Mouse (Mus musculus) heart, adult 11 months (tissue): ENCODE results near the gene Pacrg.
A peak's percentile ranks its signal among the peaks of the same experiment; 100 is the strongest.

Experiments
- DNase-seq: peaks from one replicate; pipeline ENCODE4 v3.0.0; 2022

The Pacrg gene

DNA sequence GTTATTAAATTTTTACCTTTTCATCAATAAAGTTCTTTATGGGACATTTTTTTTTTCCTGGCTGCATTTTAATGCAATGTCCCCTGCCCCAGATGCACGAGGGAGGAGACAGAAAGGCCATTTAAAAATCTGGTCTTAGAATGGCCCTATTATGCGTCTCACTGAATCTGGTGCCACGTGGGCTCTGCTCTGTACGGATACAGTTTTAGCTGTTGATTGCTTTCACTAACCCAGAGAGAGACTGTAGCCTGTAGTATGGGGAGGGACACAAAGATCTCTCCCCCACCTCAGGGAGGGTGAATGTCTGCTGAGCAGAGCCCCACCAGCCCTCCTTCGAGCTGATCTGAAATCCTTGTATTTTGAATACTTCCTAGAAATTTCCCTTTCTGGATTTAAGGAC is 441.2 kb downstream of the Pacrg start:
- peak; percentile 68 for DNase-seq

DNA sequence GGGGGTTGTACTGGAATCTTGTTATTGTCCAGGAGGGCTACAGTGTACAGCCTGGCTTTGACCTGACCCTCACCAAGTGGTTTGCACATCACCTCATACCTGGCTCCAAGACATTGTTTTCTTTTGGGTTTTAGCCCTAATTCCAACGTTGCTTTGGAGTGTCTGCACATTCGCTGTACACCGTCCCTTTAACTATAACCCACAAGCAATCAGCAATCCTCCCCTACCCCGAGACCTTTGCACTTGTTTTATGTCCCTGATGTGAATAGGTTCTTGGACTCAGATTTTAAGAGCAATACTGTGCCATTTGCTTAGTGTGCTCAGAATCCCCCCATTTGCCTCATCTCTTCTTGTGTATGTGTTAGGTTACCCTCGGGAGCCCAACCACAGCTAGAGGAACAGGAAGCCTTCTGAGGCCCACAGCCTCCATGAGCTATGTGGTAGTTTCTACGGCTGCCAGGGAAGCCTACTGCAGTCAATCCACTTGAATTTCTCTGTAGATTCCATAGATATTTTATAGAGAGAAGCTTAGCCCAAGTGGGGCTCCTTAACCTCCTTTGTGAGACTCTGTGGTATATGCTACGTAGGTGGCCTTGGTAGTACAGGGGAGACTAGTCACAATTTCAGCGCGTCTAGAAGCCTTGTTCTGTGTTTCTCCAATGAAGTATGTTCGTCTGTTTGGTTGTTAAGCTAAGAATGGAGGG is 442.0 kb downstream of the Pacrg start:
- peak; percentile 72 for DNase-seq

DNA sequence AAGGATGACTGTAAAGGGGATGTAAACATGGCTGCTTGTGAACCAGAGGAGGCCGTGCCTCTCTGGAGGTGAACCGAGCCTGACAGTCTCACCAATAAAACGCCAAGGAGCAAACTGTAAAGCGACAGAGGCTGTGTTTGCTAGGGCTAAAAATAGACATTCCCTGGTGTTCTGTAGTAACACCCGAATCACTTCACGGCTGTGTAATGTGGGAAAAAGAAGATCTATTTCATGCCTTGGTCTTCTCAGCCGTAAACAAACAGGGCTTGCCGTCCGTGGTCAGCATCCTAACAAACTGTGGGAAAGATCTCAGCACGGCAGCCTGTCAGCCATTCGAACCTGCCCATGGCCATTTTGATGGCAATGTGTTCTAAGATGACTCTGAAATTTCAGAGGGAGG is 442.8 kb downstream of the Pacrg start:
- no peak for DNase-seq

DNA sequence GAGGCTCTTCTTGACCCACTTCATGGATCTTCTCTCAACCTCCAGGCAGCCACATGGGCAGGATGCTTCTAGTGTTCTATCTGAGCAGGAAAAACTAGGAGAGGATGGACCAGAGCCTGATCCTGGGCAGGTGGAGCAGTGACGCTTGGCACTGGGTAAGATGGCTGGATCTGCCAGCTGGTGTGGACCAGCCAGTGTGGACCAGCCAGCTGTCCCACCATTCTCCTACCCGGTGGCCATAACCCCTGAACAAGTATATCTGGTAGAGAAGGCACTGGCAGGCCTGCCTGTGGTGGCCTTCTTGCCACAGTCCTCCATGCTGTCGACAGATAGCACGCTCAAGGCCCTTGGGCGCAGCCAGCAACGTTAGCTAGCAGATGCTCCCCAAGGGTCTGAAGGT is 443.2 kb downstream of the Pacrg start:
- DNase-seq: no peak

DNA sequence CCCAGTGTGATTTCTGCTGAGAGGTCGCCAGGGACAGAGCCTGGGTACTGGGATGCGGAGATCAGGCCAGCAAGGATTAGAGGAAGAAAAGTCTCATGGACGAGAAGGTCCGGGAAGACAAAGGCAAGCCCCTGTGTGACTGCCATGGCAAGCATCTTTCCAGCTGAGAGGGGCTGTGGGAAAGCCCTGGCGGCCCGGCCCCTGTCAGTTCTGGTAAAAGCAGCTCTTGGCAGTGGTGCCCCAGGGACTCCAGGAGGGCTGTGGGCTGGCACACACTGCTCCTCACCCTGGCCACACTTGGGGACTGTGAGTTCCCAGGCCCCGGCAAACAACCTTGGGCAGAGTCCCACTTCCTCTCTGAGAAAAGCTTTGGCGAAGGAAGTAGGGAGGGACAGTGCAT is 445.3 kb downstream of the Pacrg start:
- DNase-seq: peak; percentile 95

DNA sequence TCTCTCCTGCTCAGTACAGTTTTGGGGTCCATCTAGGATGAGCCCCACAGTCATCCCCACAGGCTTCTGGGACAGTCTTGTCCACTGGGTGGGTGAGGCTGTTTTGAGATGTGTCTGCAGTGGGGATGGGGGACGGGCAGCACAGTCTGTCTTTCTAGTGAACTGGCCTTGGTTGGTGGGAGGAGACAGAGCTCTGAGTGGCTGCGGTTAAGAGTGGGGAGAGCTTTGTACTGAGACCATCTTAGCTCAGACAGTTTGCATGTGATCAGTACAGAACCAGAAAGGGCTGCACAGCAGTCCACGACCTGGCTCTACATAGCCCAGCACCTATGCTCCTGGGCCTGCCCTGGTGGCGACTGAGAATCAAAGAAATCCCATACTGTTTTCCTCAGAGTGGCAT is 446.3 kb downstream of the Pacrg start:
- no peak for DNase-seq

DNA sequence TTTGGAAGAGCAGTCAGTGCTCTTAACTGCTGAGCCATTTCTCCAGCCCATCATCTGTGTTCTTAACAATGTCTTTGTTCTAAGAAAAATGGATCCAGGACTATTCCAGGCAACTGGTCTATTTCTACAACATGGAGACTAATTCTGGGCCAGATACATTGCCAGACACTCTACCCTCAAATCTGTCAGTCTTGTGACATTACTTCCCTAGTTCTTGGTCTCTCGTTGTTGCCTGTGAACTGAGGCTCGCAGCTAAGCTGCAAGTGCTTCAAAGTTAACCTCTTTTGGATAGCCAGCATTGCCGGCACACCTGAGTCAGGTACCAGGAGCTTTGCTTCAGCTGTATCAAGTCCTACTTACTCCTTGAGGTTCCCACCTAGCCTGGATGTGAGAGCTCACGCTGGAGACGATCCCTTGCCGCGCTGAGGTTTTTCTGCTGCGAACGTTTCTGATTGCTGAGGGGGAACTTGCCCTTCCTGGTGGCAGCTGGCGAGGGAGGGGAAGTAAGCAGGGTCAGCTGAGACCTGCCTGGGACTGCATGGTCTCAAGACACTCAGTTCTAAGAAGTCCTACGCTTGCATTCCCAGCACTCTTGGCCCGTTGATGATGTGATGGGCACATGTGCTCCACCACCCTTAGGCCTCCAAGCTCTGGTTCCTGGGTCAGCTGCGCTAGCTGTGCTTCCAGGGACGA is 447.6 kb downstream of the Pacrg start:
- peak; percentile 98 for DNase-seq

DNA sequence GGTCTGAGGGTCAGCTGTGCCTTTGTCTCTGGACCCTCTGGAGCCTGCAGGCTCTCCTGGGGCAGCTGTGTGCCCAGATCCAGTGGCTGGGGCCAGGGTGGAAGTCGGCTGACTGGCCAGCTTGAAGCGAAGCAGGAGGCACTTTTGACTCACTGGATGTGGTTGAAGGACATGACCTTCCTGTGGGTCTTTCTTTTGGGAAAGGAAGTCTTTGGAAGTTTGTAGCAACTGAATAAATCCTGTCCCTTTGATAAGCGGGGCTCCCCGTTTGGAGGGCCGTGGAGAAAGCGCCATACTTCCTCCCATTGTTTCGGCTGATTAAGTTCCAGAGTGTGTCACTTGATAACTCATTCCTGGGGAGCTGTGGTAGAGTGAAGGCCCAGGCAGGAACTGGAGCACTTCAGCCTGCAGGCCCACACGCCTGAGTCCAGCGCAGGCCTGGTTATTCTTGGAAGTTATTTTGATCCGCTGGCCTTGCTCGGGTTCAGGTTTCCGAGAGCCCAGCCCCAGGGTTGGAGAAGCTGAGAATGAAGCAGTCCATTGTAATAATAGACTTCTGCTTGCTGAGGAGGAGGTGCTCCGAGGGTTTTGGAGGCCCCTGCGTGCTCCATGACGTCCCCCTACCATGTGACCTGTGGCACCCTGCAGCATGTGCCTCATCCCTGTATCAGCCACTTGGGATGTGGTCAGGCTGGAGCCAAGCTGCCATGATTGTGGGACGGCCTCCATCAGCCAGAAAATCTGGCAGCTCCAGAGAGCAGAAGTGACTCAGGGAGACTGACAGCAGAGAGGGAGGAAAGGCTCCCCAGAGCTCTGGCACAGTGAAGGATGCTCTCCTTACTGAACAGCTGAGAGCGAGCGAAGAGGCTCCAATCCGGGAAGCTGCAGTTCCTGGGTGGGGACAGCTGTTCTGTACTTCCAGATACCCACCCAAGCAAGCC is 449.6 kb downstream of the Pacrg start:
- peak; percentile 99 for DNase-seq

DNA sequence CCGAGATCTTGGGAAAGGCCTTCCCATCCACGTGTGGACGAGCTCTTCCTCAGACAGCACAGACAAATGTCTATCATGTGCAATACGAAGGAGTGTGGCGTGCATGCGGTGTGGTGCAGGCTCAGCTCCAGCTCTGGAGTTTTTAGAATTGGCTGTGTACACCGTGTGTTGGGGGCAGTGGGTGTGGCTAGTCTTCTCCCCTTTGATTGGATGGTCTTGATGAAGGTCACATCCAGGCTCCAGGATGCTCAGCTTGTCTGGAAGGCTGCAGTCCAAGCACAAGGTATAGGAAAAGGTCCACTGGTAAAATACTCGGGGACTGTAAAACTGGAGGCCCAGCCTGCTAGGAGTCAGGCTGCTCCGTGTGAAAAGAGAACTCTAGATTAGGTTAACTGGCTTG is 450.4 kb downstream of the Pacrg start:
- peak; percentile 96 for DNase-seq

DNA sequence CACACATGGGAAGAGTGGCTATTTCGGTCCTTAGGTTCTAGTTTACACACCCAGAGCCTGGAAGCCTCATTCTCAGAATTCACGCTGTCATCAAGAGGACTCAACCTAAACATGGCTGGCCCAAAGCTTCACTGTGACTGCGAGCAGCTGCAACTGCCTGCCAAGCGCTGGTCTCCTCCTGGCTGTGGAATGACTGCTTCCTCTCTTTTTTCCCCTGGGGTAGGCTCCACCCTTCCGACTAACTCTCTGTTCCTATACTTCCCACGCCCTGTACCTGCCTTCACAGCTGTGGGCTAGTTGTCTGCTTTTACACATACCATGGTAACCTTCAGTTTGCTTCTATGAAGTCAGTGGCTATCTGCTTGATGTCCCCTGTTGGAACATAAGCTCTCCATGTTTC is 453.6 kb downstream of the Pacrg start:
- peak; percentile 94 for DNase-seq

DNA sequence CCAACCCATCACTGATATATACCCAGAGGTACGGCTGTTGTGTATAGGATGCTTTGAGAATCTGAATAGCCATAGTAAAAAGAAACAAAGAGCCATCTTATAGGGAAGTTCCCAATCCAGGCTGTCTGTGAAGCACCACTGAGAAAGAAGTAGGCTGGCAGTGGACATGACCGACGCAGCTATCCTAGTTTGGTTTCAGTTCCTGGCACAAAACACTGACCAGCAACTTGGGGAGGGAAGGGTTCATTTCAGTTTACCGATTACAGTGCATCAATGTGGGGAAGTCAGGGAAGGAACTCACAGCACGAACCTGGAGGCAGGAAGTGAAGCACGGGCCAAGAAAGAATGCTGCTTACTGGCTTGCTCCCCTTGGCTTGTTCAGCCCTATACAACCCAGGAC is 456.7 kb downstream of the Pacrg start:
- peak; percentile 95 for DNase-seq

DNA sequence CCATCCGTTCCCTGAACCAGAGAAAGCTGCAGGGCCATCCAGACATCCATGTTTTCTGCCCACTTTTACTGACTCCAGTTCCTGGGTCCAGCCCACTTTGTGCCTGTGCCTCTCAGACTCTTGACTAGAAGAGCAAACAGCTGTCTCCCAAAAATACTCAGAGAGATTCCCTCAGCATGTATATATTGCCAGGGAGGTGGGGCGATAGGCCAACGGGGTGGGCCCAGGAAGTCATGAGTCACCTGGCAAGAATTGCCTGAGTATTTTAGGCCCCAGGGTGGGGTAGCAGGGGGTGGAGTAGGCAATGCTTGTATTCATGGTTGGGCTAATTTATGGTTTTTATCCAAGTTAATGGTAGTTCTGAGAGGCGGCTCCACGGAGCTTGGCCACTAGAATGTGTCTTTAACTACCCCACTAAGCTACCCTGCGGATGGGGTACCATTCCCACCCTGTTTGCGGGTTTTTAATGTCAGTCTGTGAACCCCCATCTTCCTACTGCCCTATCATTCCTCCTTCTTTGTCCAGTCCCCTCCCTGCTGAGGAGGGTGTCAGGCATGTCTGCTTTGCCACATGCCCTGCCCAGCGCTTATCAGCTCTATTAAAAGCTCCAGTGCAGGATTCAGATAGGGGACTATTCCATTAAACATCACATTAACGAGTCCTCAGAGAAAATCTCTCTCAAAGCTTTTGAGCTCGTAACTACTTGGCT is 461.5 kb downstream of the Pacrg start:
- DNase-seq: peak; percentile 96

DNA sequence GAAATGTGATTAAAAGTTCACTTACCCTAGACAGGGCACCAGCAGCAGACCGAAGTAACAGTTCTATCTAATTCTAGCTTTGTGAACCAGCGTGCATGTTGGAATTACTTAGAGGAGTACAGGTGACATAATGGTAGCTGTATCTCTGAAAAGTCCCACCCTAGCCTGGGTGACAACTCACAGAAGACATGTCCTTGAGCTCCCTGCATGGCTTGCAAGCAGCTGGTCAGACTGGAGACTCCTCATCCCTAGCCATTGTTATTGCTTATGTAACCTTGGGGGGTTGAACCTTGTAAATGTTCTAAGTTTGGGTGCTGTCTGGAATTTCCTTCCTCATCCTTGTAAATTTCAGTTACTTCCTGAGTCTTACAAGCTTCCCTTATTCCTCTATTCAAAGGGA is 462.5 kb downstream of the Pacrg start:
- DNase-seq: no peak

DNA sequence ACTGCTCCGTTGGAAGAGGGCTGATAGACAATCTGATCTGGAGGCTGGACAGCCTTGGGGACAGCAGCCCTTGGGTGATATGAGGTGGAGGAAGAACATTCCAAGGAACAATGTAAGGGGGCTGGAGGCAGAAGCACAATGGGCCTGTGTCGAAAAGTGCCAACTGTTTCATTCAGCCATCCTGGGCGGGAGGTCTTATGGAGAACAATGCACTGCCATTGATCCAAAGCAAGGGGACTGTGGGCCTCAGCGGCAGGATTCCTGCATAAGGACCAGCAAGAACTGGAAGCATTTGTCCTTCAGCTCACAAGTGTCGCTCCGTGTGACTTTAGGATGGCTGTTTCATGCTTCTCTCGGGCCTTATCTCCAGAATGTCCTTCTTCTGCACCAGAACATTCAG is 465.8 kb downstream of the Pacrg start:
- DNase-seq: no peak

DNA sequence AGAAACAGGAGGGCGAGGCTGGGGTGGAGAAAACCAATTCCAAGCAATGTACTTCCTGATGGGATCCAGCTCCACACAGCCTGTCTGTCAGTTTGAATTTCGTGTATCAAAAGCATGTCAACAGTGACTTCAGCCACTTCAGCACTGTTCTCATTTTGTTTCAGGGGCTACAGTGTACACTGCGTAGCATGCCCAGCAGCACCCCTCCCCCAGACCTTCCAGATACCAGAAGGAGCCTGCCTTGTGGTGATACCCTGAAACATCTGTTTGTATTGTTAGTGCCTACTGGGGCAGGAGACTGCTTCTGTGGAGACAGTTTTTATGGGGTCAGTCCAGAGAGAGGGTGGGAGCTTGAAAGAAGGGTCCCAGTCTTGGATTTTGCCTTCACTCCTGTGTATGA is 466.4 kb downstream of the Pacrg start:
- DNase-seq: no peak

DNA sequence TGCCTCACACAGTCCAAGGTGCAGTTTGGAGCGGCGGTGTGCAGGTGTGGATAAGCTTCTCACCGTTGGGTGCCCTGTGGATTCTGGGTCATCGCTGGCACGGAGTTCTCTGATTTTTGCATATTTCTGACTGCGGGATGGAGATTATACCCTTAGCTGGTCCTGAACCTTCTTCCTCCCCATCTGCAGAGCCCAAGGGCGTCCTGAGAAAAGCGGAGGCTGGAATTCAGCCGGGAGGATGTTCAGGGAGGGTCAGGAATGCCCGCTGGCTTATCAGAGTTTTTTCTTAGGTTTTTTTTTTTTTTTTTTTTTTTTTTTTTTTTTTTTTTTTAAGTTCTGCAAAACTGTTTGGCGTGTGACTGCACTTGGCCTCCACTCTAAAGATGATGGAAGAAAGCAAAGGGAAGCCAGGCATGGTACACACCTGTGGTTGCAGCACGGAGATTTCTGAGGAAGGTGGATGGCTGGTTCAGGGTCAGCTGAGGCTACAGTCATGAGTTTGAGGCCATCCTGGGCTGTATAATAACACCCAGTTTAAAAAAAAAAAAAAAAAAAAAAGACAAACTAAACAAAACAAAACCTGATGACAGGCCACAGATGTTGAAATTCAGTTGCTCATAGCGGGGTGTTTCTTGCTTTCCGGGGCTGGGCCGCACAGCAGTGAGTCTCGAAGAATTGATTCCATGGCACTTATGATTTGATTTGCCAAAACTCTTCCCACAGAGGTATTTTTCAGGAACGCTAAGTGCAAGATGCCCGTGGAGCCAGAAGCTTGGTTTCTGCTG is 467.9 kb downstream of the Pacrg start:
- DNase-seq: peak; percentile 95

DNA sequence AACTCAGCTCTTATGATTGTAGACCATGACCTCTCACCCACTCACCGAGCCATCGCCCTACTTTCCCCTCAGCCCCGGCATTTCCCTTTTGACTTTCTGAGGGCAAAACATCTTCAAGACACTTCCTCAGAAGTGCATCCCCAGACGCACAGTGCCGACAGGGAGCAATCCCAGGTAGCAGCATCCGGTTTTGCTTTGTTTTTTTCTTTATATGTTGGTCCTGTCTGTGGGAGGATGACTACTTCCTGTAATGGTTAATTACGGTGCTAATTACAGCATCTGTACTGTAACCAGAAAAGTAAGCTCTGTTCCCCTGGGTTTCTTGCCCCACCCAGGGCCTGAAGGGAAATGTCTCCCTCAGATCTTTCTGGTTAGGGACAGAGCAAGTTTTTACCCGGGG is 468.6 kb downstream of the Pacrg start:
- DNase-seq: peak; percentile 94

DNA sequence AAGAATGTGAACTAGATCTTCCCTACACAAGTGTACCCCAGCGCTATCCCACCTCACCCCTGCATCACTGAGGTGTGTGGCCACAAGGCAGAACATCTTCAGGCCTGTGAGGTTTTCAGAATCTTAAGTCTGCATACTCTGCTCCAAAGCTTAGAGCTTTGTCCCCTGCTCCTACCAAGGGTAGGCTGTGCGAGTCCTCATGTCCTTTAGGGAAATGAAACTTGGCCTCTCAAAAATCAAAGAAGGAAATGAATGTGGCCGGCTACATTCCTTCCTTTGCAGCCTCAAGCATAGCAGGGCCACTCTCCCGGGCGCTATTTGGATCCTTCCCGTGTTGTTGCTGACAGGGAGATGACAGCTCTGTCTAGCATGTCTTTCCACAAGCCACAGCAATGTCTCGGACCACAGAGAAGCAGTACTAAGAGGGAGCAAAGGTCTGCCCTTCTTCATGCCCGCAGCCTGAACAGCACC is 469.4 kb downstream of the Pacrg start:
- peak; percentile 96 for DNase-seq

DNA sequence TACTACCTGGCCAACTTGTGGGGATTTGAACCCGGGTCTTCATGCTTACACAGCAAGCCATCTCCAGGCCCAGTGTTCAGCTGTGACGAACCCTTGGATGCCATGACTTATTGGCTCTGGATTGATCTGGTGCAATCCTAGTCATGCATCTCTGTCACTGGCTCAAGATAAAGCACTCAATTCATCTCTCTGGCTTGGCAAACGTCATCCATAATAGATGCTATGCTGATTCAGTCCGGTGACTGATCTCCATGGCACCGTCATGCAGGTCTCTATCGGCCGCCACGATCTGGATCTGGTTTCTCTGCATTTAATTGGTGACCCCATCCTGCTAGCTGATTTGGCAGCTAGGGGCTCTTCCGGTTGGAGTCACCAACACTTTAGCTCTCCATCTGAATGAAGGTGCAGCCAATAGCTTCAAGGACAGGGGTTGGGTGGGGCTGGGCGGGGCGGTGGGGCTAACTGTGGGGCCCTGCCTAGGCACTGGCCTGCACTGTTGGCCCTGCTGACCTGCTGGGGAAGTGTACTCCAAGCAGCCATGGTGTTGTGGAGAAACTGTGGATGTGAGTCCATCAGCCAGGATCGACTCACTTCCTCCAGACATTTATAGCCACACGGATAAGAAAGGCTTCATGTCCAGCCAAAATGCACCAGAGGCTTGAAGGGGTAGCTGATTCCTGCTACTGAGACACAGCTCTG is 470.0 kb downstream of the Pacrg start:
- DNase-seq: peak; percentile 95

DNA sequence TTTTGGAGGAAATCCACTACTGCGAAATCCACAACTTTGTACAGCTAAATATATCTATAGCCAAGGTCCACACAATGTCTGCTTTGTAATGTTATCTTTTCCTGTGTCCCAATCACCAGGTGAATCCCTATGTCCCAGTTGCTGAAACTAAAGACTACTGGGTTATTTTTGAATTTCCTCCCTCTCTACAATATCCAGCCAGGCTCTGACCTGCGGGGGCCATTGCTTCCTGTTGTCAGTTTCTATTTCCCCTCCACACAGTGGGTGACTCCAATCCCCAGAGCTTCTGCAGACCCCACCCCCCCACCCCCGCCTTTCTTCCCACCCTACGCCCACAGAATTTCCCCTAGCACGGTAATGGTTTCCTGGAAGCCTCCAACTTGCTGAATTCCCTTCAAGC is 473.1 kb downstream of the Pacrg start:
- DNase-seq: peak; percentile 96

DNA sequence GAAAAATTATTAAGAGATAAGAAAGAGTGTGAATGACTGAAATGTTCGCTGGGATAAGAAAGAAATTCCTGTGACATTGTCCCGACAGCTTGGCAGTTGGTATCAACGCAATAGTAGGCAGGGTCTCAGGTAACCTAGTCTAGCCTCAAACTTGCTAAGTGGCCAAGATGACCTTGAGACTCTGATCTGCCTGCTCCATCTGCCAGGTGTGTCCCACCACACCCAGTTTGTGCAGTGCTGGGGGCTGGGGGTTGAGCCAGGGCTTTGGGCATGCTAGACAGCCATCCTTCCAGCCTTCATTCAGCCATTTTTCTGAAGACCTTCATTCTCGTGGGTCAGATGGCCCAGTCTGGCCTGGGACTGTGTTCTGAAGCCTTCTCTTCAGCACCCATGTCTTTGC is 473.5 kb downstream of the Pacrg start:
- DNase-seq: no peak
